Mouse (Mus musculus) layer of hippocampus, adult 2 months (tissue): ENCODE measurements around the gene Phlpp1. TPM values are rescaled to one million over a fixed set of nuclear protein-coding genes. Genes with fewer than 3 reads are reported as not detected.

Source experiments
- DNase-seq, 2 experiments: peaks; one replicate each; pipeline ENCODE4 v3.0.0; 2022; ENCODE audit warnings: low spot score in 2 of 2
- H3K27ac ChIP-seq: fragments of 200-600 bp; 2 replicates; pipeline ENCODE4 v1.8.1; 2022
- H3K4me3 ChIP-seq: fragments of 200-600 bp; 2 replicates; pipeline ENCODE4 v1.8.1; 2022; ENCODE audit warnings: mild to moderate bottlenecking
- CTCF ChIP-seq: fragments of 200-600 bp; conservative IDR thresholded peaks from 2 replicates; pipeline ENCODE4 v1.8.1; 2022; ENCODE audit warnings: antibody characterized with exemption, mild to moderate bottlenecking, moderate library complexity
- total RNA-seq, 2 experiments: library from RNA; stranded (reverse); gene quantifications; 2 replicates each; pipeline ENCODE4 v1.2.3; 2021

Gene Phlpp1
- total RNA-seq, 2 experiments from 2014 or later, result 82.6 to 87.3 TPM

DNA sequence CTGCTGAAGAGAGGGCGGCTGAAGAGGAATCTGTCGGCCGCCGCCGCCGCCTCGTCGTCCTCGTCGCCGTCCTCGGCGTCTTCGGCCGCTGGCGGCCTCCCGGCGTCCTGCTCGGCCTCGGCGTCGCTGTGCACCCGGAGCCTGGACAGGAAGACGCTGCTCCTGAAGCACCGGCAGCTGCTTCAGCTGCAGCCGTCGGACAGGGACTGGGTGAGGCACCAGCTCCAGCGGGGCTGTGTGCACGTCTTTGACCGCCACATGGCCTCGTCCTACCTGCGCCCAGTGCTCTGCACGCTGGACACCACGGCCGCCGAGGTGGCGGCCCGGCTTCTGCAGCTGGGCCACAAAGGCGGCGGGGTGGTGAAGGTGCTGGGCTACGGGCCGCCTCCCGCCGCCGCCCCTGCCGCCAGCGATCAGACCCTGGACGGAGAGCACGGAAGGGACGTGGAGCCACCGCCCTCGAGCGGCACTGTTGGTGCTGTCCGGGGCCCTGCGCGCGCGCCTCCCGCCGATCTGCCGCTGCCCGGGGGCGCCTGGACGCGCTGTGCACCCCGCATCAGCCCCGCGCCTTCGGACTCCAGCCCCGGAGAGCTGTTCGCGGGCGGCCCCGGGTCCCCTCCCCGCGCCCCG, 864 bp downstream of the Phlpp1 start:
- TF ChIP-seq CTCF, result no peak
- Histone ChIP-seq H3K27ac (peak overlapping the region; percentile 97), H3K4me3 (peak overlapping the region; percentile 81)
- peak in 1 of 2 experiments; percentile 31 for DNase-seq

- H3K4me3 ChIP-seq, result peak overlapping the region; percentile 81
- H3K27ac ChIP-seq, result peak overlapping the region; percentile 97
- no peak for DNase-seq
- no peak for TF ChIP-seq CTCF
These were observed 1.4 kb downstream of the Phlpp1 start for GRCm38 (mm10) chr1:106172931-106173371.

DNA sequence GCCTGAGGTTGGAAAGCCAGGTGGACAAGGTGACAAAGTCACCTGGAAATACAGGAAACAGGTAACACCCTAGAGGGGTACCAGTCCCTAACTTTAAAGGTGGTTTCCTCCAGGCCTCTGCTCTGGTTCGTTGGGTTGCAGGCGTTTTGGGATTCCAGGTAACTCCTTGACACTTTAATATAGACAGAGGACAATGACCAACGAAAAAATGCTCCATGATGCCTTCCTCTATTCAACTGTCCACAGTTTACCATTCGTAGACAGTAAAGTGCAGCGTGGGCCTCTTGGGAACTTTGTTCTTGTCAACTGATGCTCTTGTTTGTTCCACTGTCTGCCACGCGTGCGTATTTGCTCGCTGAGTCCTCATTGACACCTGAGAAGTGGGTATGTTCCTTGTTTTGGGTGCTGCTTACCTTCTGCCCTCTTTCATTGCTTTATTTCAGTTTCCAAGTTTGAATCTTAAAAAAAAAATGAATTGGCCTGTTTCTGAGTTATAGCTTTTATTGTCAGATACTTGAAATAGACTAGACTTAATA, 2.1 kb downstream of the Phlpp1 start:
- H3K4me3 ChIP-seq, result peak overlapping the region; percentile 81
- no peak for TF ChIP-seq CTCF
- DNase-seq, result no peak
- peak overlapping the region; percentile 97 for H3K27ac ChIP-seq

- H3K27ac ChIP-seq, result peak overlapping the region; percentile 97
These were observed 3.0 kb downstream of the Phlpp1 start for GRCm38 (mm10) chr1:106174598-106174997.

DNA sequence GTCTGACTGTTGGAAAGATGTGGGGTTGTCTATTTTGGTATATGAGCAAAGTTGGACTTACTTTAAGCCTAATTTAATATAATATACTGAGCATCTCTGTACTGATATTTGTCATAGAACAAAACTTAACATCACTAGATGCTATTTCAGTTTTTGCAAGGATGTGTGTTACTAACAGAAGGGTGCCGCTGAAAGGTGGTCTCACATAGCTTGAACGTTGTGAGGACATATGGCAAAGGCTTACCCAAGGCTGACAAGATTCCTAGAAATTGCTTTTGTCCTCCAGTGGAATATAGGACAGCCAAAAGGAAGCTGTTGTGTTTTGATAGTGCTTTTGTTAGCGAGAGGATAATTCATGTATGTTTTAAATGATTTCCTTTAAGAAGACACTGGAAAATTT, 3.8 kb downstream of the Phlpp1 start:
- Histone ChIP-seq H3K27ac (peak overlapping the region; percentile 97), H3K4me3 (peak overlapping the region; percentile 81)
- TF ChIP-seq CTCF, result no peak
- no peak for DNase-seq

More at GRCm38 (mm10) chr1:106174598-106174997, 3.0 kb downstream of the Phlpp1 start:
- no peak for TF ChIP-seq CTCF
- H3K4me3 ChIP-seq, result peak overlapping the region; percentile 81
- DNase-seq, result no peak

DNA sequence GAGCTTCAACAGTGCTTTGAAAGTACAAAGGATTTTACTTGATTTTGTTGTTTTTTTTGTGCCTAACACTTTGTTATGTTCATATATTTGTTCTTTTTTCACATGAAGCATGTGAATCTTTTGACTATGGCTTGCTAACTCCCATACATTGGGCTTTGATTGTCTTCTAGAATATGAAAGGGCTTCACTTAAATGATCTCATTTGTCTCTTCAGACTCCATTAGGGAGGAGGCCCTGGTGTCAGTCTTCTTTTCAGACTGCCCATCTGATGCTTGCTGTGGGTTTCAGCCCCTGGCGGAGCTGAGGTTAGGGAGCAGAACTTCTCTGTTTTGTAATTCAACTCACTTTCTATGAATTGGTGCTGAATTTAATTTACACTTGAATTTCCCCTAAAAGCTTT, 5.2 kb downstream of the Phlpp1 start:
- DNase-seq, result no peak
- Histone ChIP-seq H3K4me3 (peak overlapping the region; percentile 81; the same call in 1 of the 2 replicates), H3K27ac (peak overlapping the region; percentile 97)
- peak; percentile 18; the same call in 1 of the 2 replicates for TF ChIP-seq CTCF

- DNase-seq, result no peak
These were observed 6.6 kb downstream of the Phlpp1 start for GRCm38 (mm10) chr1:106177868-106178790.

DNA sequence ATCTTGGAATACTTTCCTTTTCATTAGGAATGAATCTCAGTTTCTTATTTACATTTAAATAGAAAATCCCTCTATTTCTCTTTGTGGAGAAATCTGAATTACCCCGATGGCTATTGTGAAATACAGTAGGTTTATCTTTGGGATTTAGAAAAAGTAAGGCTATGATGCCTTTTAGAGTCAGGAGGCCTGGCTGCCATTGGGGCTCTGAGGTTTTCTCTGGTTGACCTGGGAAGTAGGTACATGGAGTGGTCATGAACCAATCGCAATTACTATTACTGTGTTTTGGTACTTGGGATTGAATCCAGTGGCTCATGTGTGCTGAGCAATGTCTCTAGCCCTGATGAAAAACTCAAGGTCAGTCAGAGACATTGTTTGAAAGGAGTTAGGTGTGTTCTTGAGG, 12.1 kb downstream of the Phlpp1 start:
- TF ChIP-seq CTCF, result no peak
- Histone ChIP-seq H3K4me3 (no peak overlapping the region), H3K27ac (no peak overlapping the region)
- no peak for DNase-seq

More at GRCm38 (mm10) chr1:106177868-106178790, 6.6 kb downstream of the Phlpp1 start:
- H3K4me3 ChIP-seq, result peak overlapping the region; percentile 1; the same call in 1 of the 2 replicates
- H3K27ac ChIP-seq, result 0 out of 2 replicates have a peak overlapping the region, but pooled peaks have one; percentile 6
- TF ChIP-seq CTCF, result no peak

- no peak for TF ChIP-seq CTCF
These were observed 13.4 kb downstream of the Phlpp1 start for GRCm38 (mm10) chr1:106184780-106185460.

GRCm38 (mm10) chr1:106185461-106185924, 13.9 kb downstream of the Phlpp1 start:
- DNase-seq, result no peak
- TF ChIP-seq CTCF, result no peak
- Histone ChIP-seq H3K4me3 (no peak overlapping the region), H3K27ac (peak overlapping the region; percentile 56)

More at GRCm38 (mm10) chr1:106184780-106185460, 13.4 kb downstream of the Phlpp1 start:
- no peak for DNase-seq
- Histone ChIP-seq H3K4me3 (no peak overlapping the region), H3K27ac (peak overlapping the region; percentile 56)

- DNase-seq, result no peak
- H3K4me3 ChIP-seq, result no peak overlapping the region
- no peak for TF ChIP-seq CTCF
- 0 out of 2 replicates have a peak overlapping the region, but pooled peaks have one; percentile 56 for H3K27ac ChIP-seq
These were observed 14.5 kb downstream of the Phlpp1 start for GRCm38 (mm10) chr1:106186062-106186461.

- DNase-seq, result no peak
- Histone ChIP-seq H3K27ac (peak overlapping the region; percentile 47), H3K4me3 (no peak overlapping the region)
- TF ChIP-seq CTCF, result no peak
These were observed 15.9 kb downstream of the Phlpp1 start for GRCm38 (mm10) chr1:106187480-106187879.
